Mouse (Mus musculus) forelimb bud, embryonic 11.5 days (tissue): ENCODE measurements at regions not wholly inside any gene's neighbourhood (a gene's known extent, or its start where the extent isn't known, plus 50 kb on each side); places are given as distances from the start of the nearest gene placed in this dataset.
"Not testable (repeated sequence)": the region's sequence is repeated elsewhere in the genome, so short reads cannot be mapped to it uniquely, and the experiment has no call there.

Experiments used
- DNase-seq: peaks from one replicate; pipeline ENCODE4 v3.0.0-alpha.2; 2012; ENCODE audit warnings: low read depth, low spot score

DNA sequence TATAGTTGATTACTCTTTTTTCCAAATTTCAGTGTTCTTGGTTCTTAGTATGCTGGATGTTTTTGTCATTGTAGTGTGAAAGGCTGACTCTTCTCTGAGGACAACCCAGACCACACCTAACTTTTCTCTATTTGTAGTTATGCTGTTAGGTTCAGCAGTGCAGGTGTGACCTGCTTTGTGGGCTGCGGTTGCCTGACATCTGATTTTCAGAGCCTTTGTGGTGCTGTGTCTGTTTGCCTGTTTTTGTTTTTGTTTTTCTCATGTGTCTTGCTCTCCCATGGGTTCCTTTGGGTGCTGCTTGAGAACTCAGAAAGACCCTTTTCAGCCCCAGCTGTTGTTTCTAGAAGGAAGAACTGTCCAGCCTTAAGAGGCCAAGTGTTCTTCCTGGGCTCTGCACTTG, 52.0 kb upstream of the Trpm1 start:
- no peak for DNase-seq

DNA sequence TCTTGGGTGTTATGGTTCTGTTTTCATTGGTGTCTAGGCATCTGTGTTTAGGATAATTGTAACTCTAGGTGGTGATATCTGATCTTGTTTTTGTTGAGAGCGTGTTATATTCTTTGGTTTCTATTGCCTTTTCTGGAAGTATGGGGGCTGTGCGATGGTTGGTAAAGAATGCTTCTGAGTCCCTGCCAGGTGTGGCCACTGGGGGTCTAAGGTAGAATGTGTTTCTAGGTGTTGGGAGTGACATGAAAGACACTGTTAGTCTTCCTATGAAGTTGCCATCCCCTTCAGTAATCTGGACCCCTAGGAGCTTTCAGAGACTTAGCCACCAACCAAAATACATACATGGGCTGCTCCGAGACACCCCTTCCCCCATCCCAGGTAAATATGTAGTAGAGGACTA, 54.0 kb upstream of the Trpm1 start:
- DNase-seq, result no peak

DNA sequence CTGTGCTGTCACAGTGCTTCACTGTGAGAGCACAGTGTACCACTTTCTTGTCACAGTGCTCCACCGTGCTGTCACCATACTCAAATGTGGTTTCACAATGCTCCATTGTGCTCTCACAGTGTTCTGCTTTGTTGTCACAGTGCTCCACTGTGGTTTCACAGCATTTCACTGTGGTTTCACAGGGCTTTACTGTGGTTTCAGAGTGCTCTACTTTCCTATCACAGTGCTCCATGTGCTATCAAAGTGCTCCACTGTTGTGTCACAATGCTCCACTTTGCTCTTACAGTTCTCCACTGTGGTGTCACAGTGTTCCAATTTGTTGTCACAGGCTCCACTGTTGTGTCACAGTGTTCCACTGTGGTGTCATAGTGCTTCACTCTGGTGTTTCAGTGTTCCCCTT, 63.6 kb upstream of the Trpm1 start:
- no peak for DNase-seq

DNA sequence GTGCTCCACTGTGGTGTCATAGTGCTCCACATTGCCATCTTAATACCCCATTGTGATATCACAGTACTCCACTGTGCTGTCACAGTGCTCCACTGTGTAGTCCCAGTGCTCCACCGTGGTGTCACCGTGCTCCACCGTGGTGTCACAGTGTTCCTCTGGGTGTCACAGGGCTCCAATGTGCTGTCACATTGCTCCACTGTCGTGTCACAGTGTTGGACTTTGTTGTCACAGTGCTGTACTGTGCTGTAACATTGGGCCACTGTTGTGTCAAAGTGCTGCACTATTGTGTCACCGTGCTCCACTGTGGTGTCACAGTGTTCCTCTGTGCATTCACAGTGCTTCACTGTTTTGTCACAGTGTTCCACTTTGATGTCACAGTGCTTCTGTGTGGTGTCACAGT, 64.6 kb upstream of the Trpm1 start:
- no peak for DNase-seq

DNA sequence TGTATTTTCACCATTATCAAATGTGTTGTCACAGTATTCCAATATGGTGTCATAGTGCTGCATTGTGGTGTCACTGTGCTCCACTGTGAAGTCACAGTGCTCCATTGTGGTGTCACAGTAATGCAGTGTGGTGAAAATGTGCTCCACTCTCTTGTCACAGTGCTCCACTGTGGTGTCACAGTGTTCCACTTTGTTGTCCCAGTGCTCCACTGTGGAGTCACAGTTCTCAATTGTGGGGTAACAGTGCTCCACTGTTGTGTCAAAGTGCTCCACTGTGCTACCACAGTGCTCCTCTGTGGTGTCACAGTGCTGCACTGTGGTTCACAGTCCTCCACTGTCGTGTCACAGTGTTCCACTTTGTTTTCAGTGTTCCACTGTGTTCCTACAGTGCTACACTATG, 69.7 kb upstream of the Trpm1 start:
- not testable (repeated sequence) for DNase-seq

- DNase-seq, result no peak
Measured at GRCm38 (mm10) chr7:64082651-64083050, 71.0 kb upstream of the Trpm1 start.

DNA sequence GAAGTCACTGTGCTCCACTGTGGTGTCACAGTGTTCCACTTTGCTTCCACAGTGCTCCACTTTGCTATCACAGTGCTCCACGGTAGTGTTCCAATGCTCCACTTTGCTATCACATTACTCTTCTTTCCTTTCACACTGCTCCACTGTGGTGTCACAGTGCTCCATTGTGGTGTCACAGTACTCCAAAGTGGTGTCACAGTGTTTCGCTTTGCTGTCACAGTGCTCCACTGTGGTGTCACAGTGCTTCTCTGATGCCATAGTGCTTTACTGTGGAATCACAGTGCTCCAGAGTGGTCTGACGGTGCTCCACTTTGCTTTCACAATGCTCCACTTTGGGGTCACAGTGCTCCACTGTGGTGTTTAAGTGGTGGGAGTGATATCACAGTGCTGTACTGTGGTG, 71.4 kb upstream of the Trpm1 start:
- no peak for DNase-seq

GRCm38 (mm10) chr7:64081618-64082017, 72.0 kb upstream of the Trpm1 start:
- DNase-seq, result no peak

- DNase-seq, result no peak
Measured at GRCm38 (mm10) chr7:64081019-64081418, 72.6 kb upstream of the Trpm1 start.

GRCm38 (mm10) chr7:64079301-64079700, 74.3 kb upstream of the Trpm1 start:
- no peak for DNase-seq

GRCm38 (mm10) chr7:64078646-64079045, 75.0 kb upstream of the Trpm1 start:
- no peak for DNase-seq

DNA sequence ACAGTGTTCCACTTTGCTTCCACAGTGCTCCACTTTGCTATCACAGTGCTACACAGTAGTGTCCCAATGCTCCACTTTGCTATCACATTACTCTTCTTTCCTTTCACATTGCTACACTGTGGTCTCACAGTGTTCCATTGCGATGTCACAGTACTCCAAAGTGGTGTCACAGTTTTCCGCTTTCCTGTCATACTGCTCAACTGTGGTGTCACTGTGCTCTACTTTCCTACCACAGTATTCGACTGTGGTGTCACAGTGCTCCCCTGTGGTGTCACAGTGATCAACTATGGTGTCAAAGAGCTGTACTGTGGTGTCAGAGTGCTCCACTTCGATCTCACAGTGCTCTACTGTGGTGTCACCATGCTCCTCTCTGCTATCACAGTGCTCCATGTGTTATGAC, 76.1 kb upstream of the Trpm1 start:
- DNase-seq, result no peak

- no peak for DNase-seq
Measured at GRCm38 (mm10) chr7:64076764-64077360, 76.8 kb upstream of the Trpm1 start.

- no peak for DNase-seq
Measured at GRCm38 (mm10) chr7:64075696-64076313, 77.8 kb upstream of the Trpm1 start.

GRCm38 (mm10) chr7:64074661-64075234, 78.9 kb upstream of the Trpm1 start:
- no peak for DNase-seq

DNA sequence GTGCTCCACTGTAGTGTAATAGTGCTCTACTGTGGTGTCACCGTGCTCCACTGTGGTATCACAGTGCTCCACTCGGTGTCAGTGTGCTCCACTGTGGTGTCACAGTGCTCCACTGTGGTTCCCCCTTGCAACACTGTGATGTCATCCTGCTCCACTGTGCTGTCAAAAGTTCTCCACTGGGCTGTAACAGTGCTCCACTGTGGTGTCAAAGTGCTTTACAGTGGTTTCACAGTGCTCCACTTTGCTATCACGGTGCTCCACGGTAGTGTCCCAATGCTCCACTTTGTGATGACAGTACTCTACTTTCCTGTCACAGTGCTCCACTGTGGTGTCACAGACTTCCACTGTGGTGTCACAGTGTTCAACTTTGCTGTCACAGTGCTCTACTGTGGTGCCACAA, 79.4 kb upstream of the Trpm1 start:
- no peak for DNase-seq

DNA sequence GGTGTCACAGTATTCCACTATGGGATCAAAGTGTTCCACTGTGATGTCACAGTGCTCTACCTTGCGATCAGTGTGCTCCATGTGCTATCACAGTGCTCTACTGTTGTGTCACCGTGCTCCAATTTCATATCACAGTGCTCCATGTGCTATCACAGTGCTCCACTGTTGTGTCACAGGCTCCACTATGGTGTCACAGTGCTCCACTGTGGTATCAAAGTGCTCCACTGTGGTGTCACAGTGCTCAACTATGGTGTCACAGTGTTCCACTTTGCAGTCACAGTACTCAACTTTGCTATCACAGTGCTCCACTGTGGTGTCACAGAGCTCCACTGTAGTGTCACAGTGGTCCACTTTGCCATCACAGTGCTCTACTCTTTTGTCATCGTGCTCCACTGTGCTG, 79.9 kb upstream of the Trpm1 start:
- no peak for DNase-seq

DNA sequence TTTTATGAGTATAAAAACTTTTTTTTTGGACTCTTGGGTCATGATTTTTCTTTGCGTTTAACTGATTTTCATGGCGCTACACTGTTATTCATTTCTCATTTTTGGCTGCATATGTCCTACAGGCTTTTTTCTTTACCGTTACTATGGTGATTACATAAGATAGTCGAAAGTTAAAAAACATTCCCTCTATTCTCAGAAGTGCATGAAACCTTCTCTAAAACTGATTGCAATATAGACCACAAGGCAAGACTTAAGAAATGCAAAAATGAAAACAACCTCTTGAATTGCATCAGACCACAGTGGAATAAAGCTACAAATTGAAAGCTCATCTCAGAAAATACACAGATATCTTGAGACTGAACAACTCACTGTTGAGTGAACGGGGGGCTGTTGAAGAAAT, 82.7 kb upstream of the Trpm1 start:
- no peak for DNase-seq

DNA sequence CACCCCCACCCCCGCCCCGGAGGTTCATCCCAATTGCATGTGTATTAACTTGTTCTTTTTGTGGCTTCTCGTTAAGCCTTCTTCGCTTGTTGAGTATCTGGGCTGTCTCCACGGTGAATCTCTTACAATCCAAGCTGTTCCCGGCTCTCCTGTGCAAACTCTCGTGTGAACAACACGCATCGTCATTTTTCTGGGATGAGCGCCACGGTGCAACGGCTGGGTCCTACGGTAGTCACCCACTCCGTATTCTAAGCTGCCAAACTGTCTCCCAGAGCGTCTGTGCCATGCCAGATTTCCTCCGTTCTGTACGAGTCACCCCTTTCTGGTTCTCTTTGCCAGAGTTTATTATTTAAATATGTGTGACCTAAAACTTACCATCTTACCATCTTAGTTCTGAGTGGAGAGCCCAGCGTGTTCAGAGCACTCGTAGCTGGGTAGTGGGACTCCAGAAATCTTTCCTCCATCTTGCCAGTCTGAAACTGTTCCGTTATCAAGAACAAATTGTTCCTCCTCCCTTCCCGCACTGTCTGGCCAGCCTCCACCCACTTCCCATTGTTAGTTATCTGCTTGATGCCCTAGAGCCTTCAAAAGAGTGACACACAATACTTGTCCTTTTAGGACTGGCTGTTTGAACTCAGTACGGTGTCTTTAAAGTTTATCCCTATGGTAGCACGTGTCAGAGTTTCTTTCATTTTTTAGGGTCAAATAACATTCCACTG, 87.9 kb upstream of the Trpm1 start:
- DNase-seq, result no peak

- no peak for DNase-seq
Measured at GRCm38 (mm10) chr7:64064460-64065241, 89.0 kb upstream of the Trpm1 start.

GRCm38 (mm10) chr7:64061170-64061569, 92.5 kb upstream of the Trpm1 start:
- no peak for DNase-seq

GRCm38 (mm10) chr7:64060582-64060981, 93.1 kb upstream of the Trpm1 start:
- no peak for DNase-seq
